Mouse (Mus musculus) hindbrain, postnatal 0 days (tissue): Measurements from ENCODE around the gene Slc46a1. TPM values are rescaled to one million over a fixed set of nuclear protein-coding genes. Genes with fewer than 3 reads are reported as not detected.

Experiments used
- ATAC-seq: fragments of 200-750 bp; cut with Nextera tagmentation; 2 replicates; pipeline ENCODE4 v1.8.0; 2017; ENCODE audit warnings: mild to moderate bottlenecking, moderate TSS enrichment, moderate library complexity
- DNase-seq: peaks from one replicate; pipeline ENCODE4 v3.0.0-alpha.2; 2015; ENCODE audit warnings: low spot score
- H3K27ac ChIP-seq: fragments of 300-500 bp; sonication (generic); 2 replicates; pipeline ENCODE4 v1.5.1; 2014; ENCODE audit warnings: mild to moderate bottlenecking
- H3K27me3 ChIP-seq: fragments of 300-500 bp; sonication (generic); 2 replicates; pipeline ENCODE4 v1.6.1; 2014; ENCODE audit warnings: low read length, mixed read lengths; ENCODE audit not compliant: insufficient read depth
- H3K36me3 ChIP-seq: fragments of 300-500 bp; sonication (generic); 2 replicates; pipeline ENCODE4 v1.6.1; 2014; ENCODE audit warnings: low read length, mixed read lengths; ENCODE audit not compliant: insufficient read depth
- H3K4me1 ChIP-seq: fragments of 300-500 bp; sonication (generic); 2 replicates; pipeline ENCODE4 v1.6.1; 2014; ENCODE audit warnings: antibody characterized with exemption, low read length, mixed read lengths; ENCODE audit not compliant: insufficient read depth
- H3K4me2 ChIP-seq: fragments of 300-500 bp; sonication (generic); 2 replicates; pipeline ENCODE4 v1.6.1; 2014; ENCODE audit warnings: low read depth, mild to moderate bottlenecking, low read length, moderate library complexity, mixed read lengths
- H3K4me3 ChIP-seq: fragments of 300-500 bp; sonication (generic); 2 replicates; pipeline ENCODE4 v1.5.1; 2014; ENCODE audit warnings: low read length
- H3K9ac ChIP-seq: fragments of 300-500 bp; sonication (generic); replicated peaks from 2 replicates; pipeline ENCODE4 v1.6.1; 2014; ENCODE audit warnings: mild to moderate bottlenecking, low read length, moderate library complexity, mixed read lengths
- H3K9me3 ChIP-seq: fragments of 300-500 bp; sonication (generic); 2 replicates; pipeline ENCODE4 v1.6.1; 2016; ENCODE audit warnings: low read length, mixed read lengths
- CTCF ChIP-seq: IDR thresholded peaks from 2 replicates; pipeline ENCODE4 v1.5.1; 2016; ENCODE audit warnings: antibody characterized with exemption, control low read depth, low read depth
- WGBS: fragments of 180-500 bp; shearing (Covaris S2); extraction: QIAGEN DNeasy Blood & Tissue Kit; methylation state at CpG from one replicate; pipeline ENCODE4 v1.1.7; 2014; 5-methylcytosine and 5-hydroxymethylcytosine counted together
- polyA plus RNA-seq: library from polyadenylated mRNA; unstranded; fragments of >200 nt; fragmentation: Nextera tagmentation; extraction: Ambion mirVana; gene quantifications from 2 replicates; pipeline ENCODE4 v1.2.1, GENCODE M21; 2015
- total RNA-seq: library from RNA; depleted of rRNA; stranded (reverse); fragments of >200 nt; gene quantifications from 2 replicates; pipeline ENCODE4 v1.2.3, GENCODE M21; 2014; rRNA removed

The Slc46a1 gene
- total and polyA plus RNA-seq, 2 experiments from 2014 or later = 20.6 to 21.7 TPM

- Histone ChIP-seq H3K9ac (peak within 1 kb of the TSS; percentile 87), H3K27me3 (no peaks in the 10 kb centered on the region), H3K4me1 (peaks cover 13% of the 10 kb centered on the region; the same call in 1 of the 2 replicates), H3K27ac (peak within 1 kb of the TSS; percentile 85), H3K36me3 (peaks cover 27% of the 10 kb centered on the region; the same call in 1 of the 2 replicates), H3K9me3 (no peaks in the 10 kb centered on the region), H3K4me3 (peak within 1 kb of the TSS; percentile 70), H3K4me2 (peak within 1 kb of the TSS; percentile 92)
- DNase-seq (peak; percentile 98), ATAC-seq (peak; percentile 96)
- WGBS = 1% methylated on average over 67 of the region's 67 CpGs
- TF ChIP-seq CTCF = no peak
Observed at GRCm38 (mm10) chr11:78512025-78512957, 46.8 kb downstream of the Slc46a1 start, which contains the start of the genes Tmem199 and Poldip2. Gene Tmem199, minus strand, starts transcription at chr11:78512172. Gene Poldip2, plus strand, starts transcription at chr11:78512193.

GRCm38 (mm10) chr11:78513106-78513790 lies 47.8 kb downstream of the Slc46a1 start:
- Histone ChIP-seq H3K4me3 (peak overlapping the region; percentile 70; the same call in 1 of the 2 replicates), H3K4me2 (peak overlapping the region; percentile 92), H3K9ac (peak overlapping the region; percentile 87), H3K36me3 (peaks cover 27% of the 10 kb centered on the region), H3K4me1 (peaks cover 13% of the 10 kb centered on the region; the same call in 1 of the 2 replicates), H3K27ac (no peak overlapping the region), H3K9me3 (no peaks in the 10 kb centered on the region), H3K27me3 (no peaks in the 10 kb centered on the region)
- no peak for TF ChIP-seq CTCF
- DNase-seq (no peak), ATAC-seq (no peak)
- WGBS = 76% methylated on average over 3 of the region's 3 CpGs

- ATAC-seq (no peak), DNase-seq (peak; percentile 22)
- Histone ChIP-seq H3K9ac (no peak overlapping the region), H3K36me3 (peaks cover 37% of the 10 kb centered on the region), H3K9me3 (no peaks in the 10 kb centered on the region), H3K4me2 (no peak overlapping the region), H3K4me3 (no peak overlapping the region), H3K27ac (no peak overlapping the region), H3K4me1 (peaks cover 13% of the 10 kb centered on the region; the same call in 1 of the 2 replicates), H3K27me3 (no peaks in the 10 kb centered on the region)
- TF ChIP-seq CTCF = peak; percentile 51
- 60% methylated on average over 2 of the region's 2 CpGs for WGBS
Observed at GRCm38 (mm10) chr11:78515549-78516325, 50.2 kb downstream of the Slc46a1 start.

GRCm38 (mm10) chr11:78518931-78519330 lies 53.4 kb downstream of the Slc46a1 start:
- Histone ChIP-seq H3K4me2 (no peak overlapping the region), H3K9ac (no peak overlapping the region), H3K36me3 (peaks cover 67% of the 10 kb centered on the region), H3K27me3 (no peaks in the 10 kb centered on the region), H3K9me3 (no peaks in the 10 kb centered on the region), H3K27ac (no peak overlapping the region), H3K4me1 (no peaks in the 10 kb centered on the region), H3K4me3 (no peak overlapping the region)
- 79% methylated on average over 10 of the region's 10 CpGs for whole genome bisulfite sequencing
- no peak for DNase-seq
- no peak for TF ChIP-seq CTCF
- no peak for ATAC-seq

Other genes with a start within 250 kb of the Slc46a1 start
- gene Sdf2, start 220.0 kb upstream of the Slc46a1 start, total RNA-seq = 77.1 and 112 TPM in 2 replicates
- gene Sdf2, start 220.0 kb upstream of the Slc46a1 start, polyA plus RNA-seq = 107 and 113 TPM in 2 replicates
- 34.2 and 36.0 TPM in 2 replicates for gene Supt6, start 219.7 kb upstream of the Slc46a1 start, total RNA-seq
- gene Supt6, start 219.7 kb upstream of the Slc46a1 start, polyA plus RNA-seq = 17.1 and 19.0 TPM in 2 replicates
- 86.2 and 93.6 TPM in 2 replicates for gene 2610507B11Rik, start 203.9 kb upstream of the Slc46a1 start, total RNA-seq
- gene 2610507B11Rik, start 203.9 kb upstream of the Slc46a1 start, polyA plus RNA-seq = 78.2 and 79.0 TPM in 2 replicates
- gene BC030499, start 174.9 kb upstream of the Slc46a1 start, total RNA-seq = 0.10 TPM in 1 of 2 replicates, not detected in the other
- 0.15 TPM in 1 of 2 replicates, not detected in the other for gene BC030499, start 174.9 kb upstream of the Slc46a1 start, polyA plus RNA-seq
- 26.7 and 31.4 TPM in 2 replicates for gene Spag5, start 164.2 kb upstream of the Slc46a1 start, total RNA-seq
- gene Spag5, start 164.2 kb upstream of the Slc46a1 start, polyA plus RNA-seq = 9.1 and 9.9 TPM in 2 replicates
- 798 and 822 TPM in 2 replicates for gene Aldoc, start 142.7 kb upstream of the Slc46a1 start, total RNA-seq
- 693 and 762 TPM in 2 replicates for gene Aldoc, start 142.7 kb upstream of the Slc46a1 start, polyA plus RNA-seq
- 88.3 and 89.0 TPM in 2 replicates for gene Pigs, start 137.3 kb upstream of the Slc46a1 start, total RNA-seq
- 105 TPM in 2 replicates for gene Pigs, start 137.3 kb upstream of the Slc46a1 start, polyA plus RNA-seq
- gene Unc119, start 122.2 kb upstream of the Slc46a1 start, total RNA-seq = 125 and 154 TPM in 2 replicates
- 76.2 and 82.0 TPM in 2 replicates for gene Unc119, start 122.2 kb upstream of the Slc46a1 start, polyA plus RNA-seq
- not detected in 2 replicates for gene Foxn1, start 79.1 kb upstream of the Slc46a1 start, total RNA-seq
- not detected in 2 replicates for gene Foxn1, start 79.1 kb upstream of the Slc46a1 start, polyA plus RNA-seq
- 0.10 TPM in 1 of 2 replicates, not detected in the other for gene Slc13a2, start 43.5 kb upstream of the Slc46a1 start, total RNA-seq
- not detected in 2 replicates for gene Slc13a2, start 43.5 kb upstream of the Slc46a1 start, polyA plus RNA-seq
- 85.9 and 87.8 TPM in 2 replicates for gene Sarm1, start 32.1 kb downstream of the Slc46a1 start, total RNA-seq
- 30.8 and 32.7 TPM in 2 replicates for gene Sarm1, start 32.1 kb downstream of the Slc46a1 start, polyA plus RNA-seq
- gene Vtn, start 33.4 kb downstream of the Slc46a1 start, total RNA-seq = 109 and 152 TPM in 2 replicates
- gene Vtn, start 33.4 kb downstream of the Slc46a1 start, polyA plus RNA-seq = 118 and 133 TPM in 2 replicates
- 0.58 and 0.78 TPM in 2 replicates for gene Sebox, start 37.8 kb downstream of the Slc46a1 start, total RNA-seq
- 0.15 and 0.26 TPM in 2 replicates for gene Sebox, start 37.8 kb downstream of the Slc46a1 start, polyA plus RNA-seq
- 40.3 and 42.1 TPM in 2 replicates for gene Tmem199, start 46.5 kb downstream of the Slc46a1 start, total RNA-seq
- 84.8 and 86.9 TPM in 2 replicates for gene Tmem199, start 46.5 kb downstream of the Slc46a1 start, polyA plus RNA-seq
- 134 and 143 TPM in 2 replicates for gene Poldip2, start 46.5 kb downstream of the Slc46a1 start, total RNA-seq
- 165 and 170 TPM in 2 replicates for gene Poldip2, start 46.5 kb downstream of the Slc46a1 start, polyA plus RNA-seq
- gene Tnfaip1, start 70.6 kb downstream of the Slc46a1 start, total RNA-seq = 36.6 and 46.2 TPM in 2 replicates
- gene Tnfaip1, start 70.6 kb downstream of the Slc46a1 start, polyA plus RNA-seq = 56.1 and 56.2 TPM in 2 replicates
- 96.2 and 109 TPM in 2 replicates for gene Ift20, start 70.7 kb downstream of the Slc46a1 start, total RNA-seq
- 123 and 136 TPM in 2 replicates for gene Ift20, start 70.7 kb downstream of the Slc46a1 start, polyA plus RNA-seq
- gene Tmem97, start 85.1 kb downstream of the Slc46a1 start, total RNA-seq = 39.0 and 44.5 TPM in 2 replicates
- 42.8 and 43.5 TPM in 2 replicates for gene Tmem97, start 85.1 kb downstream of the Slc46a1 start, polyA plus RNA-seq
- 30.4 and 36.7 TPM in 2 replicates for gene Nlk, start 231.7 kb downstream of the Slc46a1 start, total RNA-seq
- 20.0 and 20.6 TPM in 2 replicates for gene Nlk, start 231.7 kb downstream of the Slc46a1 start, polyA plus RNA-seq